Mouse (Mus musculus) kidney, postnatal 0 days (tissue): ENCODE measurements around the gene Cntln. TPM values are rescaled to one million over a fixed set of nuclear protein-coding genes. Genes with fewer than 3 reads are reported as not detected.

Experiments
- ATAC-seq: fragments of 200-750 bp; cut with Nextera tagmentation; replicated peaks from 2 replicates; pipeline ENCODE4 v1.8.0; 2017; ENCODE audit warnings: low read depth, moderate number of reproducible peaks, moderate TSS enrichment, moderate library complexity; ENCODE audit not compliant: low FRiP score
- DNase-seq: peaks from one replicate; pipeline ENCODE4 v3.0.0-alpha.2; 2016; ENCODE audit warnings: low spot score
- H3K27ac ChIP-seq: fragments of 300-500 bp; sonication (generic); 2 replicates; pipeline ENCODE4 v1.5.1; 2014; ENCODE audit warnings: mild to moderate bottlenecking
- H3K27me3 ChIP-seq: fragments of 300-500 bp; sonication (generic); 2 replicates; pipeline ENCODE4 v1.6.1; 2014; ENCODE audit warnings: low read length, mixed read lengths; ENCODE audit not compliant: insufficient read depth
- H3K36me3 ChIP-seq: fragments of 300-500 bp; sonication (generic); 2 replicates; pipeline ENCODE4 v1.6.1; 2014; ENCODE audit warnings: low read length, mixed read lengths; ENCODE audit not compliant: insufficient read depth
- H3K4me1 ChIP-seq: fragments of 300-500 bp; sonication (generic); replicated peaks from 2 replicates; pipeline ENCODE4 v1.6.1; 2014; ENCODE audit warnings: antibody characterized with exemption, low read length, mixed read lengths; ENCODE audit not compliant: insufficient read depth
- H3K4me2 ChIP-seq: fragments of 300-500 bp; sonication (generic); 2 replicates; pipeline ENCODE4 v1.6.1; 2014; ENCODE audit warnings: mild to moderate bottlenecking, low read length, moderate library complexity, mixed read lengths
- H3K4me3 ChIP-seq: fragments of 300-500 bp; sonication (generic); replicated peaks from 2 replicates; pipeline ENCODE4 v1.5.1; 2014; ENCODE audit warnings: low read depth, low read length
- H3K9ac ChIP-seq: fragments of 300-500 bp; sonication (generic); 2 replicates; pipeline ENCODE4 v1.6.1; 2014; ENCODE audit warnings: low read depth, low read length
- H3K9me3 ChIP-seq: fragments of 300-500 bp; sonication (generic); replicated peaks from 2 replicates; pipeline ENCODE4 v1.6.1; 2016; ENCODE audit warnings: low read length, inconsistent platforms, mixed read lengths
- CTCF ChIP-seq: IDR thresholded peaks from 2 replicates; pipeline ENCODE4 v1.5.1; 2016; ENCODE audit warnings: antibody characterized with exemption, low read depth, mild to moderate bottlenecking, moderate library complexity
- WGBS: fragments of 180-500 bp; shearing (Covaris S2); extraction: QIAGEN DNeasy Blood & Tissue Kit; methylation state at CpG from one replicate; pipeline ENCODE4 v1.1.7; 2014; 5-methylcytosine and 5-hydroxymethylcytosine counted together
- polyA plus RNA-seq: library from polyadenylated mRNA; unstranded; fragments of >200 nt; fragmentation: Nextera tagmentation; extraction: Ambion mirVana; gene quantifications from 2 replicates; pipeline ENCODE4 v1.2.1, GENCODE M21; 2015

Gene Cntln
- 10.0 and 10.5 TPM in 2 replicates for polyA plus RNA-seq

GRCm38 (mm10) chr4:84884111-84884538 is at the start of gene Cntln:
TSS of gene Cntln (plus strand) at chr4:84884309.
- H3K36me3 ChIP-seq = no peaks in the 10 kb centered on the region
- H3K4me3 ChIP-seq = peak within 1 kb of the TSS; percentile 87
- under 1% methylated on average over 50 of the region's 50 CpGs for WGBS
- H3K9ac ChIP-seq = peak within 1 kb of the TSS; percentile 95
- H3K27ac ChIP-seq = peak within 1 kb of the TSS; percentile 92
- H3K27me3 ChIP-seq = no peaks in the 10 kb centered on the region
- peak within 1 kb of the TSS; percentile 92 for H3K4me2 ChIP-seq
- ATAC-seq (peak; percentile 90), DNase-seq (peak; percentile 96)
- no peaks in the 10 kb centered on the region for H3K4me1 ChIP-seq
- peak; percentile 16; the same call in 1 of the 2 replicates for TF ChIP-seq CTCF
- H3K9me3 ChIP-seq = no peaks in the 10 kb centered on the region

DNA sequence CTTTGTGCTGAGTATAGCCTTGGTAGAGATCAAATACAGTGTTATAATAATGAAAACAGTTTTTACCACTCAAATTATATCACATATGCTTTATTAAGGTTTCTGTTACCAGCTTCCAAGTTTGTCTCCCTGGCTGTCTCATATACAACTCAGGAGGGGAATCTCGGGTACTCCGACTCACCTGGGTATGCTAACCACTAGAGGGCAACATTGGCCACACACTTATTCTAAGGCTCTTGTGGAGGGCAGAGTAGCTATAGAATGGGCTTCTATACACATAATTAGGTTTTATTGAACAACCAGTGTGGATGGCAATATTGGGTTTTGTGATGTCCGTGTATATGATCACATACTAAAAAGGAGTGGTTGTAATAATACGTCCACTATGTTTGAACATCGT is 47.1 kb upstream of the Cntln start:
- peak; percentile 79 for TF ChIP-seq CTCF
- 44% methylated on average over 5 of the region's 5 CpGs for whole genome bisulfite sequencing
- Histone ChIP-seq H3K4me1 (no peaks in the 10 kb centered on the region), H3K36me3 (no peaks in the 10 kb centered on the region), H3K9me3 (no peaks in the 10 kb centered on the region), H3K27me3 (no peaks in the 10 kb centered on the region), H3K4me3 (no peak overlapping the region), H3K4me2 (no peak overlapping the region), H3K27ac (no peak overlapping the region), H3K9ac (no peak overlapping the region)
- DNase-seq = peak; percentile 51
- no peak for ATAC-seq

- no peaks in the 10 kb centered on the region for H3K9me3 ChIP-seq
- WGBS = 79% methylated on average over 3 of the region's 3 CpGs
- H3K27me3 ChIP-seq = no peaks in the 10 kb centered on the region
Observed at GRCm38 (mm10) chr4:84838545-84838944, 45.6 kb upstream of the Cntln start.

GRCm38 (mm10) chr4:84839466-84839865 is 44.6 kb upstream of the Cntln start:
- Histone ChIP-seq H3K27ac (no peak overlapping the region), H3K9ac (no peak overlapping the region), H3K4me2 (no peak overlapping the region), H3K4me1 (no peaks in the 10 kb centered on the region), H3K9me3 (no peaks in the 10 kb centered on the region), H3K4me3 (no peak overlapping the region), H3K36me3 (no peaks in the 10 kb centered on the region), H3K27me3 (no peaks in the 10 kb centered on the region)
- ATAC-seq (no peak), DNase-seq (no peak)
- no peak for TF ChIP-seq CTCF
- WGBS = 68% methylated on average over 2 of the region's 2 CpGs

More at GRCm38 (mm10) chr4:84838545-84838944, 45.6 kb upstream of the Cntln start:
- H3K4me1 ChIP-seq = no peaks in the 10 kb centered on the region
- DNase-seq (no peak), ATAC-seq (no peak)
- H3K4me3 ChIP-seq = no peak overlapping the region
- H3K4me2 ChIP-seq = no peak overlapping the region
- H3K27ac ChIP-seq = no peak overlapping the region
- no peak overlapping the region for H3K9ac ChIP-seq
- no peaks in the 10 kb centered on the region for H3K36me3 ChIP-seq
- TF ChIP-seq CTCF = no peak

GRCm38 (mm10) chr4:84857588-84857987 is 26.5 kb upstream of the Cntln start:
- Histone ChIP-seq H3K27ac (no peak overlapping the region), H3K9me3 (no peaks in the 10 kb centered on the region), H3K4me1 (no peaks in the 10 kb centered on the region), H3K4me2 (no peak overlapping the region), H3K9ac (no peak overlapping the region), H3K27me3 (no peaks in the 10 kb centered on the region), H3K4me3 (no peak overlapping the region), H3K36me3 (no peaks in the 10 kb centered on the region)
- no peak for ATAC-seq
- WGBS = 85% methylated on average over 2 of the region's 2 CpGs
- DNase-seq = no peak
- TF ChIP-seq CTCF = peak; percentile 44

DNA sequence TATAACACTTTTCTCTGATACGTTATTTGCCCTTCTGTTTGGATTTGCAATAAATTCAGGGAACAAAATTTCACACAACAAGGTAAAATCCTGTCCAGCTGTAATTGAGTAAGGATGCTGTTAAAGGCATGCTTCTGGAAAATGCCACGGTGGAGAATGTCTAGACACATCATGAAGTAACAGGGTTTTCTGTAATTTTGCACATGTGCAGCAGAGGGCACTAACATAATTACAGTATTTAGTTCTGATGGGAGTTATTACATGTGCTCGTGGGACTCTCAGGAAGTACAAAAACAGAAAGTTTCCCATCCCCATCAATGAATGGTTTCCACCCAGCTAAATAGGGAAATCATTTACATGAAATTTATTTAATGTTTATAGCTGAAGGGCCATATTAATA is 7.8 kb upstream of the Cntln start:
- H3K27me3 ChIP-seq = no peaks in the 10 kb centered on the region
- peak; percentile 71 for TF ChIP-seq CTCF
- no peak overlapping the region for H3K4me2 ChIP-seq
- WGBS = 32% methylated on average over 3 of the region's 3 CpGs
- no peaks in the 10 kb centered on the region for H3K36me3 ChIP-seq
- H3K9ac ChIP-seq = no peak overlapping the region
- DNase-seq = peak; percentile 78
- no peaks in the 10 kb centered on the region for H3K9me3 ChIP-seq
- no peak overlapping the region for H3K4me3 ChIP-seq
- ATAC-seq = no peak
- no peak overlapping the region for H3K27ac ChIP-seq
- no peaks in the 10 kb centered on the region for H3K4me1 ChIP-seq

- Histone ChIP-seq H3K4me2 (peak overlapping the region; percentile 92), H3K27ac (0 out of 2 replicates have a peak overlapping the region, but pooled peaks have one; percentile 47), H3K36me3 (no peaks in the 10 kb centered on the region), H3K9me3 (no peaks in the 10 kb centered on the region), H3K9ac (peak overlapping the region; percentile 95), H3K4me3 (peak overlapping the region; percentile 87; the same call in 1 of the 2 replicates), H3K4me1 (no peaks in the 10 kb centered on the region), H3K27me3 (no peaks in the 10 kb centered on the region)
- ATAC-seq (no peak), DNase-seq (no peak)
- WGBS = 48% methylated on average over 12 of the region's 12 CpGs
- TF ChIP-seq CTCF = no peak
Observed at GRCm38 (mm10) chr4:84883646-84884045, 463 bp upstream of the Cntln start.
